In the genomic region with DNA sequence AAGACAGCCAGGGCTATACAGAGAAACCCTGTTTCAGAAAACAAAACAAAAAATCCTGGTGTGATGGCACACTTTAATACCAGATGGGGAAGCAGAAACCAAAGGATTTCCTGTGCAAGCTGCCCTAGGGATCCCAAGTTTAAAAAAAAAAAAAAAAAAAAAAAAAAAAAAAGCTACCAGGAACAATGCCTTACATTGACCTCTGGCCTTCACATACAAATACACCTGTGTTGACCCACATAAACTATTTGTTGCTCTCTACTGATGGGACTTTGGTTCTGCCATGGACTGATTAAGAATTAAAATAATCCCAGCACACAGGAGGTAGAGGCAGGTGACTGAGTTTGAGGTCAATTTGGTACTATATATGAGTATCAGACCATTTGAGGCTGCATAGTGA, we compare ENCODE assay signal across 30 mouse cellular contexts. TPM values are rescaled to one million over a fixed set of nuclear protein-coding genes. Genes with fewer than 3 reads are reported as not detected.
DNase-seq lines count a peak whose midpoint lies in the region; ATAC-seq and TF ChIP-seq lines count a peak whose summit lies in the region.
"Had no signal": no experiment of that assay in that cellular context is flagged by ENCODE, and none has a peak within 500 bp of the region (broad histone marks: within the 10 kb centered on the region; RNA-seq: fewer than 3 reads in every experiment).

No protein-coding gene starts in this region.

- DNase-seq in forebrain, embryonic 14.5 days (ENCODE audit: low spot score): no peak
- no peak for DNase-seq in hindbrain, embryonic 10.5 days (ENCODE audit: low spot score)
- DNase-seq in midbrain, embryonic 11.5 days (ENCODE audit: low spot score, missing footprints): no peak
- DNase-seq in liver, embryonic 11.5 days (ENCODE audit: low spot score): no peak
- DNase-seq: adrenal gland, postnatal 10 days; adrenal gland, postnatal 36 days; B cell, adult 2 months; cerebellum, adult 11 months; cerebellum, adult 2 months; cerebellum, postnatal 10 days; cerebellum, postnatal 36 days; embryo, embryonic 11 days; gastrocnemius, postnatal 10 days; gastrocnemius, postnatal 36 days; heart, postnatal 10 days; heart, postnatal 36 days; kidney, adult 2 months had no signal

- peaks cover 81% of the 10 kb centered on the region for H3K36me3 ChIP-seq in forebrain, embryonic 12.5 days (replicated peaks)
- peaks cover 93% of the 10 kb centered on the region for H3K36me3 ChIP-seq in forebrain, embryonic 14.5 days (ENCODE audit: control insufficient read depth, insufficient read depth, low read length)
- peaks cover 99% of the 10 kb centered on the region for H3K36me3 ChIP-seq in hindbrain, embryonic 10.5 days
- peaks cover 30% of the 10 kb centered on the region for H3K36me3 ChIP-seq in hindbrain, embryonic 16.5 days (ENCODE audit: control insufficient read depth, insufficient read depth, low read length)
- H3K36me3 ChIP-seq in midbrain, embryonic 12.5 days: peaks cover 85% of the 10 kb centered on the region
- H3K36me3 ChIP-seq in midbrain, embryonic 11.5 days (ENCODE audit: control insufficient read depth, insufficient read depth, low read length): peaks cover 26% of the 10 kb centered on the region
- H3K36me3 ChIP-seq in liver, embryonic 11.5 days (ENCODE audit: control insufficient read depth, insufficient read depth, low read length): peaks cover 31% of the 10 kb centered on the region

- H3K4me1 ChIP-seq in forebrain, embryonic 12.5 days: peaks cover 19% of the 10 kb centered on the region
- no peaks in the 10 kb centered on the region for H3K4me1 ChIP-seq in forebrain, embryonic 14.5 days (ENCODE audit: control insufficient read depth, insufficient read depth, low read length)
- peaks cover 23% of the 10 kb centered on the region for H3K4me1 ChIP-seq in hindbrain, embryonic 10.5 days (replicated peaks)
- no peaks in the 10 kb centered on the region for H3K4me1 ChIP-seq in hindbrain, embryonic 16.5 days (ENCODE audit: control insufficient read depth, insufficient read depth, low read depth, low read length)
- H3K4me1 ChIP-seq in midbrain, embryonic 12.5 days: peaks cover 17% of the 10 kb centered on the region
- H3K4me1 ChIP-seq in midbrain, embryonic 11.5 days (ENCODE audit: control insufficient read depth, insufficient read depth, low read length): peaks cover 5% of the 10 kb centered on the region
- peaks cover 25% of the 10 kb centered on the region for H3K4me1 ChIP-seq in bone marrow macrophage, adult 2 months (ENCODE audit: control insufficient read depth, insufficient read depth, low read length)
- no peaks in the 10 kb centered on the region for H3K4me1 ChIP-seq in liver, embryonic 11.5 days (replicated peaks; ENCODE audit: control insufficient read depth, insufficient read depth, low read length)
- H3K4me1 ChIP-seq: embryonic facial prominence, embryonic 10.5 days; embryonic facial prominence, embryonic 13.5 days; forebrain, embryonic 15.5 days; hindbrain, embryonic 15.5 days had no signal

- no peaks in the 10 kb centered on the region for H3K27me3 ChIP-seq in forebrain, embryonic 12.5 days
- no peaks in the 10 kb centered on the region for H3K27me3 ChIP-seq in forebrain, embryonic 14.5 days (replicated peaks; ENCODE audit: control insufficient read depth, insufficient read depth, low read length)
- no peaks in the 10 kb centered on the region for H3K27me3 ChIP-seq in hindbrain, embryonic 10.5 days (ENCODE audit: insufficient read depth, poor library complexity, severe bottlenecking)
- no peaks in the 10 kb centered on the region for H3K27me3 ChIP-seq in hindbrain, embryonic 16.5 days (replicated peaks; ENCODE audit: control insufficient read depth, insufficient read depth, low read length)
- no peaks in the 10 kb centered on the region for H3K27me3 ChIP-seq in midbrain, embryonic 12.5 days
- H3K27me3 ChIP-seq in midbrain, embryonic 11.5 days (ENCODE audit: control insufficient read depth, insufficient read depth, low read length): no peaks in the 10 kb centered on the region
- H3K27me3 ChIP-seq in liver, embryonic 11.5 days (replicated peaks; ENCODE audit: control insufficient read depth, insufficient read depth, low read length): no peaks in the 10 kb centered on the region
- H3K27me3 ChIP-seq: embryonic facial prominence, embryonic 13.5 days; forebrain, embryonic 15.5 days; hindbrain, embryonic 15.5 days; Patski had no signal

- no peak for ATAC-seq in forebrain, embryonic 12.5 days (ENCODE audit: low FRiP score)
- no peak for ATAC-seq in forebrain, embryonic 14.5 days
- ATAC-seq in hindbrain, embryonic 16.5 days: no peak
- ATAC-seq in midbrain, embryonic 12.5 days (ENCODE audit: low FRiP score, low read depth): no peak
- no peak for ATAC-seq in midbrain, embryonic 11.5 days (ENCODE audit: low FRiP score)
- no peak for ATAC-seq in liver, embryonic 11.5 days (replicated peaks; ENCODE audit: low FRiP score)
- ATAC-seq: inflammation-experienced regulatory T-cells, adult 6 months; intestine, embryonic 16.5 days; Patski had no signal

- no peaks in the 10 kb centered on the region for H3K9me3 ChIP-seq in forebrain, embryonic 12.5 days
- no peaks in the 10 kb centered on the region for H3K9me3 ChIP-seq in forebrain, embryonic 14.5 days (replicated peaks; ENCODE audit: control insufficient read depth, low read length)
- no peaks in the 10 kb centered on the region for H3K9me3 ChIP-seq in hindbrain, embryonic 10.5 days
- H3K9me3 ChIP-seq in hindbrain, embryonic 16.5 days (ENCODE audit: control insufficient read depth, low read length): no peaks in the 10 kb centered on the region
- no peaks in the 10 kb centered on the region for H3K9me3 ChIP-seq in midbrain, embryonic 12.5 days
- H3K9me3 ChIP-seq in midbrain, embryonic 11.5 days (ENCODE audit: control insufficient read depth, low read length): no peaks in the 10 kb centered on the region
- no peaks in the 10 kb centered on the region for H3K9me3 ChIP-seq in liver, embryonic 11.5 days (ENCODE audit: control insufficient read depth, low read length)
- H3K9me3 ChIP-seq: embryonic facial prominence, embryonic 10.5 days; embryonic facial prominence, embryonic 13.5 days; forebrain, embryonic 15.5 days; hindbrain, embryonic 15.5 days had no signal

- peak overlapping the region; percentile 21 for H3K27ac ChIP-seq in forebrain, embryonic 12.5 days
- H3K27ac ChIP-seq in forebrain, embryonic 14.5 days (ENCODE audit: low read depth, low read length): no peak overlapping the region
- H3K27ac ChIP-seq in hindbrain, embryonic 10.5 days: peak overlapping the region; percentile 53; the same call in 1 of the 2 replicates
- H3K27ac ChIP-seq in hindbrain, embryonic 16.5 days (ENCODE audit: low read depth, low read length): no peak overlapping the region
- H3K27ac ChIP-seq in midbrain, embryonic 12.5 days (replicated peaks): peak overlapping the region; percentile 44; the same call in 1 of the 2 replicates
- no peak overlapping the region for H3K27ac ChIP-seq in midbrain, embryonic 11.5 days (ENCODE audit: low read depth, low read length)
- peak overlapping the region; percentile 40; the same call in 1 of the 2 replicates for H3K27ac ChIP-seq in bone marrow macrophage, adult 2 months (ENCODE audit: insufficient read depth, low read depth, low read length)
- H3K27ac ChIP-seq in liver, embryonic 11.5 days (ENCODE audit: low read depth, low read length): no peak overlapping the region
- H3K27ac ChIP-seq: embryonic facial prominence, embryonic 10.5 days; embryonic facial prominence, embryonic 13.5 days; forebrain, embryonic 15.5 days had no signal

- H3K4me2 ChIP-seq in forebrain, embryonic 12.5 days: no peak overlapping the region
- no peak overlapping the region for H3K4me2 ChIP-seq in forebrain, embryonic 14.5 days (ENCODE audit: low read length)
- no peak overlapping the region for H3K4me2 ChIP-seq in hindbrain, embryonic 16.5 days (ENCODE audit: low read length)
- H3K4me2 ChIP-seq in midbrain, embryonic 12.5 days (replicated peaks): no peak overlapping the region
- H3K4me2 ChIP-seq in midbrain, embryonic 11.5 days: no peak overlapping the region
- H3K4me2 ChIP-seq in liver, embryonic 11.5 days: no peak overlapping the region
- H3K4me2 ChIP-seq: embryonic facial prominence, embryonic 13.5 days; forebrain, embryonic 15.5 days; heart, embryonic 11.5 days; hindbrain, embryonic 15.5 days had no signal

- H3K4me3 ChIP-seq in forebrain, embryonic 12.5 days (replicated peaks): no peak overlapping the region
- H3K4me3 ChIP-seq in forebrain, embryonic 14.5 days (ENCODE audit: low read depth, low read length): no peak overlapping the region
- no peak overlapping the region for H3K4me3 ChIP-seq in hindbrain, embryonic 10.5 days
- H3K4me3 ChIP-seq in hindbrain, embryonic 16.5 days (ENCODE audit: low read length): no peak overlapping the region
- H3K4me3 ChIP-seq in midbrain, embryonic 12.5 days: no peak overlapping the region
- no peak overlapping the region for H3K4me3 ChIP-seq in midbrain, embryonic 11.5 days (ENCODE audit: low read depth, low read length)
- no peak overlapping the region for H3K4me3 ChIP-seq in bone marrow macrophage, adult 2 months (ENCODE audit: insufficient read depth, low read length)
- H3K4me3 ChIP-seq in liver, embryonic 11.5 days (ENCODE audit: low read depth, low read length): no peak overlapping the region
- H3K4me3 ChIP-seq: embryonic facial prominence, embryonic 10.5 days; embryonic facial prominence, embryonic 13.5 days; erythroblast, embryonic 14.5 days; forebrain, embryonic 15.5 days; hindbrain, embryonic 15.5 days had no signal

- no peak for TF ChIP-seq POLR2A in bone marrow macrophage, adult 2 months (IDR thresholded peaks at IDR 0.05; ENCODE audit: borderline replicate concordance, low read depth, low read length)

- no peak for TF ChIP-seq CTCF in bone marrow macrophage, adult 2 months (IDR thresholded peaks at IDR 0.05; ENCODE audit: low read depth, low read length)

- no peak overlapping the region for H3K9ac ChIP-seq in forebrain, embryonic 12.5 days
- H3K9ac ChIP-seq in forebrain, embryonic 14.5 days (ENCODE audit: low read length): no peak overlapping the region
- no peak overlapping the region for H3K9ac ChIP-seq in hindbrain, embryonic 16.5 days (ENCODE audit: low read depth, low read length)
- no peak overlapping the region for H3K9ac ChIP-seq in midbrain, embryonic 12.5 days (replicated peaks)
- no peak overlapping the region for H3K9ac ChIP-seq in midbrain, embryonic 11.5 days (ENCODE audit: low read length)
- H3K9ac ChIP-seq in liver, embryonic 11.5 days (ENCODE audit: low read depth, low read length): no peak overlapping the region
- H3K9ac ChIP-seq: embryonic facial prominence, embryonic 13.5 days; forebrain, embryonic 15.5 days; hindbrain, embryonic 15.5 days had no signal

RNA-seq across cellular contexts. Expression of a gene that starts 12.0 kb away (rescaled TPM):
- 36.6 and 39.0 TPM in 2 replicates for polyA plus RNA-seq in forebrain, embryonic 12.5 days (2016; fragmentation: Nextera tagmentation; extraction: Ambion mirVana)
- 16.4 and 21.8 TPM in 2 replicates for polyA plus RNA-seq in forebrain, embryonic 14.5 days (2014; fragmentation: Nextera tagmentation; extraction: Ambion mirVana)
- polyA plus RNA-seq in hindbrain, embryonic 10.5 days (2016; fragmentation: Nextera tagmentation; extraction: Ambion mirVana): 40.0 and 46.5 TPM in 2 replicates
- 15.9 and 22.0 TPM in 2 replicates for polyA plus RNA-seq in hindbrain, embryonic 16.5 days (2015; fragmentation: Nextera tagmentation; extraction: Ambion mirVana)
- polyA plus RNA-seq in midbrain, embryonic 12.5 days (2016; fragmentation: Nextera tagmentation; extraction: Ambion mirVana): 40.2 and 41.3 TPM in 2 replicates
- polyA plus RNA-seq in midbrain, embryonic 11.5 days (2014; fragmentation: Nextera tagmentation; extraction: Ambion mirVana): 24.1 and 29.7 TPM in 2 replicates
- polyA plus RNA-seq in bone marrow macrophage, adult 2 months (2012; ENCODE audit: insufficient read depth, insufficient read length, missing spikeins): 10.5 and 12.7 TPM in 2 replicates
- polyA plus RNA-seq in liver, embryonic 11.5 days (2014; fragmentation: Nextera tagmentation; extraction: Ambion mirVana): 20.2 and 23.7 TPM in 2 replicates

RNA-seq across cellular contexts. Expression of a gene that starts 28.7 kb away (rescaled TPM):
- 17.2 and 25.5 TPM in 2 replicates for polyA plus RNA-seq in forebrain, embryonic 12.5 days (2016; fragmentation: Nextera tagmentation; extraction: Ambion mirVana)
- 28.8 and 31.0 TPM in 2 replicates for polyA plus RNA-seq in forebrain, embryonic 14.5 days (2014; fragmentation: Nextera tagmentation; extraction: Ambion mirVana)
- 20.6 and 22.3 TPM in 2 replicates for polyA plus RNA-seq in hindbrain, embryonic 10.5 days (2016; fragmentation: Nextera tagmentation; extraction: Ambion mirVana)
- 22.1 and 26.2 TPM in 2 replicates for polyA plus RNA-seq in hindbrain, embryonic 16.5 days (2015; fragmentation: Nextera tagmentation; extraction: Ambion mirVana)
- polyA plus RNA-seq in midbrain, embryonic 12.5 days (2016; fragmentation: Nextera tagmentation; extraction: Ambion mirVana): 23.0 and 25.7 TPM in 2 replicates
- polyA plus RNA-seq in midbrain, embryonic 11.5 days (2014; fragmentation: Nextera tagmentation; extraction: Ambion mirVana): 20.2 and 21.2 TPM in 2 replicates
- 23.7 and 28.6 TPM in 2 replicates for polyA plus RNA-seq in bone marrow macrophage, adult 2 months (2012; ENCODE audit: insufficient read depth, insufficient read length, missing spikeins)
- polyA plus RNA-seq in liver, embryonic 11.5 days (2014; fragmentation: Nextera tagmentation; extraction: Ambion mirVana): 17.0 and 20.5 TPM in 2 replicates

RNA-seq across cellular contexts. Expression of a gene that starts 39.1 kb away (rescaled TPM):
- polyA plus RNA-seq in forebrain, embryonic 12.5 days (2016; fragmentation: Nextera tagmentation; extraction: Ambion mirVana): 283 and 295 TPM in 2 replicates
- 293 and 334 TPM in 2 replicates for polyA plus RNA-seq in forebrain, embryonic 14.5 days (2014; fragmentation: Nextera tagmentation; extraction: Ambion mirVana)
- polyA plus RNA-seq in hindbrain, embryonic 10.5 days (2016; fragmentation: Nextera tagmentation; extraction: Ambion mirVana): 330 and 353 TPM in 2 replicates
- 267 and 288 TPM in 2 replicates for polyA plus RNA-seq in hindbrain, embryonic 16.5 days (2015; fragmentation: Nextera tagmentation; extraction: Ambion mirVana)
- polyA plus RNA-seq in midbrain, embryonic 12.5 days (2016; fragmentation: Nextera tagmentation; extraction: Ambion mirVana): 277 and 293 TPM in 2 replicates
- 300 and 316 TPM in 2 replicates for polyA plus RNA-seq in midbrain, embryonic 11.5 days (2014; fragmentation: Nextera tagmentation; extraction: Ambion mirVana)
- polyA plus RNA-seq in bone marrow macrophage, adult 2 months (2012; ENCODE audit: insufficient read depth, insufficient read length, missing spikeins): 136 and 148 TPM in 2 replicates
- polyA plus RNA-seq in liver, embryonic 11.5 days (2014; fragmentation: Nextera tagmentation; extraction: Ambion mirVana): 290 and 304 TPM in 2 replicates

RNA-seq across cellular contexts. Expression of a gene that starts 49.4 kb away (rescaled TPM):
- polyA plus RNA-seq in forebrain, embryonic 12.5 days (2016; fragmentation: Nextera tagmentation; extraction: Ambion mirVana): 8.6 and 9.2 TPM in 2 replicates
- 5.6 and 5.9 TPM in 2 replicates for polyA plus RNA-seq in forebrain, embryonic 14.5 days (2014; fragmentation: Nextera tagmentation; extraction: Ambion mirVana)
- 5.7 TPM in 2 replicates for polyA plus RNA-seq in hindbrain, embryonic 10.5 days (2016; fragmentation: Nextera tagmentation; extraction: Ambion mirVana)
- 6.1 and 7.1 TPM in 2 replicates for polyA plus RNA-seq in hindbrain, embryonic 16.5 days (2015; fragmentation: Nextera tagmentation; extraction: Ambion mirVana)
- polyA plus RNA-seq in midbrain, embryonic 12.5 days (2016; fragmentation: Nextera tagmentation; extraction: Ambion mirVana): 6.6 and 8.4 TPM in 2 replicates
- 5.9 and 6.8 TPM in 2 replicates for polyA plus RNA-seq in midbrain, embryonic 11.5 days (2014; fragmentation: Nextera tagmentation; extraction: Ambion mirVana)
- polyA plus RNA-seq in bone marrow macrophage, adult 2 months (2012; ENCODE audit: insufficient read depth, insufficient read length, missing spikeins): 18.7 and 23.1 TPM in 2 replicates
- 4.5 and 4.9 TPM in 2 replicates for polyA plus RNA-seq in liver, embryonic 11.5 days (2014; fragmentation: Nextera tagmentation; extraction: Ambion mirVana)
- polyA plus RNA-seq: erythroblast, embryonic 14.5 days had no signal

Comparison
In these comparisons a context has a peak if more than half of its experiments do, and no peak if none do; other contexts are left out.
1. H3K27ac ChIP-seq: peak in forebrain, embryonic 12.5 days (single experiment), hindbrain, embryonic 10.5 days (single experiment), midbrain, embryonic 12.5 days (single experiment) and bone marrow macrophage, adult 2 months (single experiment); none in forebrain, embryonic 14.5 days (single experiment), hindbrain, embryonic 16.5 days (single experiment), midbrain, embryonic 11.5 days (single experiment) and liver, embryonic 11.5 days (single experiment).